Mouse (Mus musculus): Measurements from ENCODE around the gene Spred3.
"Not testable (repeated sequence)": the region's sequence is repeated elsewhere in the genome, so short reads cannot be mapped to it uniquely, and the experiment has no call there.

Spred3 gene

DNA sequence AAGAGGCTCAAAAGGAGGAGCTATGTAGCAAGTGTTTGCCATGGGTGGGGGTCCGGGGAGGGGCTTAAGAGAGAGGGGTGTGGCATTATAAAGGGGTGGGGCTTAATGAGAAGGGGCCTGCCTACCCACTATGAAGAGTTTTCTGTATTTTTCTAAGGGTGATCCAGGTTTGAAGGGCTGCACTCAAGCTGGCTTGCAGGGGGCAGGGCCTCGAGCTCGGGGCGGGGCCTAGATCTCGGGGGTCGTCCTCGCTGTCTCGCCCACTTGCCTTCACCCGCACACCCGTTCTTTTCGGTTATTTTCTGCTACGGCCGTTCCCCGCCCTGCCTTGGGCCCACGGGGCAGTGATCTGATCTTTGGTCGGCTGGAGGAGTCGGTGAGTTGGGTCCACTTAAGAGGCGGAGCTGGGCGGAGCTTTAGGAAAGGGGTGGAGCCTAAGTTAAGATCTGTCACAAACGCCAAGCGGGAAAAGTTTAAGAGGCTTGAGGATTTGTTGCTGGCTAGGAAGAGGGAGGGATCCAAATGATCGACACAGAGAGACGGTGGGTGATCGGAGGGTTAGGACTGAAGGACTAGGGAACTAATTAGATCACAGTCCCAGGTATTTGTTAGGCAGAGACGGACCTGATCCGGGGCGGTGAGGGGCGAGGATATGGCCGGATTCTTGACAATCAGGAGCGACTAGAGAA is at the start of gene Spred3, which contains the start of gene Ggn:
TSS of gene Spred3 (minus strand) at position 346 of the 689 bp plus-strand sequence.
TSS of gene Ggn (plus strand) at position 145 of the 689 bp plus-strand sequence.
- in situ Hi-C loops (cut with MboI, MseI) = no loop called here

DNA sequence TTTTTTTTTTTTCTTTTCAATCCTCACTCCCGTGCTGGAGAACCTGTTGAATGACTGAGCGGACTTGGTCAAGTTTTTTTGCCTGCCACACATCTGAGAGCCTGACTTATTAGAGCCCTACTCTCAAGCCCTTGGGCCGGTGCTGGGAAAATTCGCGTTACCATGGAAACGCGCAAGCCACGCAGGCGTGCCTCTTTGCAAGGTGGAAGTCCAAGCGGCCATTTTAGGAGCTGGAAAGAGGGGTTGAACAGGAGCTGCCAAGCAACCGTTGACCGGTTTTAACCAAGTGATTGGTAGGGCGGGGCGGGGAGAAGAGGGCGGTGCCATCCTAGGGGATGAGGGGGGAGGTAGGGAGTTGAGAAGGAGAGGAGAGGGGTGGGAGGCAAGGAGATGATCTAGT is 44.6 kb upstream of the Spred3 start:
- in situ Hi-C loops (cut with MboI, MseI) = no loop called here

DNA sequence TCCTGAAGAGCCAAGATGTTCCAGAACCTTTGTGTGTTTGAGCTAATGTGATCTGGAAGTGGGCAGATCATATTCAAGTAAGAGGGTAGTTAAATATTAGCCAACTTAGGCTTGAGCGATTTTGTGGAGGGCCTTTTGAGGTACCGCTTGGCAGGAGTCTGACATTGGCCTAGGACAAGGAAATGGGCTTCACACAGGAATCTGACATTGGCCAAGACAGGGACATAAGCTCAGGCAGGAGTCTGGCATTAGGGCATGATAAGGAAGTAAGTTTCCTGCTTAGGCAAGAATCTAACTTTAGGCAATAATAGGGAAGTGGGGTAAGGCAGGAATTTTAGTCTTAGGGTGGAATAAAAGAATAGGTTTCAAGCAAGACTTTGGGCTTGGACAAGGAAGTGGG is 44.0 kb upstream of the Spred3 start:
- in situ Hi-C loops (cut with MboI, MseI) = no loop called here

DNA sequence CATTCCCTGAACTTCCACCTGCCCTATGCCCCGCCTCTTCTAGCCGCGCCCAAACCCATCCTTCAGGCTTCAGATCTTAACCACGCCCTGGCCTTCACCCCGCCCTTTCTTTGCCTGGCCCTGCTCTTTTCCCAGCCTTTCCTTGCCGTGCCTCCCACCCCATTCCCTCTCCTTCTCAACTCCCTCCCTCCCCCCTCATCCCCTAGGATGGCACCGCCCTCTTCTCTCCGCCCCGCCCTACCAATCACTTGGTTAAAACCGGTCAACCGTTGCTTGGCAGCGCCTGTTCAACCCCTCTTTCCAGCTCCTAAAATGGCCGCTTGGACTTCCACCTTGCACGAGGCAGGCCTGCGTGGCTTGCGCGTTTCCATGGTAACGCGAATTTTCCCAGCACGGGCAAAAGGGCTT is 43.5 kb upstream of the Spred3 start, which contains the start of gene Catsperg1:
TSS of gene Catsperg1 (minus strand) at position 361 of the 408 bp plus-strand sequence.
- in situ Hi-C loops (cut with MboI, MseI) = no loop called here

DNA sequence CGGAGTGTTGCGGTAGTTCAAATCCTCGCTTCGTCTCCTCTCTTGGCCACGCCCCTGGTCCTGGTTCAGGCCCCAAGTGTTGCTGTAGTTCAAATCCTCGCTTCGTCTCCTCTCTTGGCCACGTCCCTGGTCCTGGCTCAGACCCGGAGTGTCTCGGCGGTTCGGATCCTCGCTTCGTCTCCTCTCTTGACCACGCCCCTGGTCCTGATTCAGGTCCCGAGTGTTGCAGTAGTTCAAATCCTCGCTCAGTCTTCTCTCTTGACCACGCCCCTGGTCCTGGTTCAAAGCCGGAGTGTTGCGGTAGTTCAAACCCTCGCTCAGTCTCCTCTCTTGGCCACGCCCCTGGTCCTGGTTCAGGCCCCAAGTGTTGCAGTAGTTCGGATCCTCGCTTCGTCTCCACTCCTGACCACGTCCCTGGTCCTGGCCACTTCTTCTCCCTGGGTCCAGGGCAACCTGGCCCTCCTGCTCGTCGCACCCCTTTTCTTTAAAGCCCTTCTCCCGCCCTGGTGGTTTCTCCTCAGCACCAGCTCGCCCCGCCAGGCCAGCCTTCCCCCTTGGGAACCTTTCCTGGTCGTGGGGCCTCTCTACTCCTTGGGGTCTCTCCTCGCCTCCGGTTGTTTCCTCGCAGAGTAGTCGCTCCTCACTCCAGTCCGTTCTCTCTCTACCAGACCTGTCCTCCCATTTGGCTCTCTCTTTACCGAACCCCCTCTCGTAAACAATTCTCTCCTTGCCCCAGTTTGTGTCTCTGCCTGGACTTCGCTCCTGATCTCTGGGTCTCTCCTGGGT is 42.8 kb upstream of the Spred3 start:
- in situ Hi-C loops (cut with MboI, MseI) = not testable (repeated sequence)

DNA sequence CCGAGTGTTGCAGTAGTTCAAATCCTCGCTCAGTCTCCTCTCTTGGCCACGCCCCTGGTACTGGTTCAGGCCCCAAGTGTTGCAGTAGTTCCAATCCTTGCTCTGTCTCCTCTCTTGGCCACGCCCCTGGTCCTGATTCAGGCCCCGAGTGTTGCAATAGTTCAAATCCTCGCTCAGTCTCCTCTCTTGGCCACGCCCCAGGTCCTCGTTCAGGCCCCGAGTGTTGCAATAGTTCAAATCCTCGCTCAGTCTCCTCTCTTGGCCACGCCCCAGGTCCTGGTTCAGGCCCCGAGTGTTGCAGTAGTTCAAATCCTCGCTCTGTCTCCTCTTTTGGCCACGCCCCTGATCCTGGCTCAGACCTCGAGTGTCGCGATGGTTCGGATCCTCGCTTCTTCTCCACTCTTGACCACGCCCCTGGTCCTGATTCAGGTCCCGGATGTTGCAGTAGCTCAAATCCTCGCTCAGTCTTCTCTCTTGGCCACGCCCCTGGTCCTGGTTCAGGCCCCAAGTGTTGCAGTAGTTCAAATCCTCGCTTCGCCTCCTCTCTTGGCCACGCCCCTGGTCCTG is 42.1 kb upstream of the Spred3 start:
- in situ Hi-C loops (cut with MboI, MseI) = no loop called here

DNA sequence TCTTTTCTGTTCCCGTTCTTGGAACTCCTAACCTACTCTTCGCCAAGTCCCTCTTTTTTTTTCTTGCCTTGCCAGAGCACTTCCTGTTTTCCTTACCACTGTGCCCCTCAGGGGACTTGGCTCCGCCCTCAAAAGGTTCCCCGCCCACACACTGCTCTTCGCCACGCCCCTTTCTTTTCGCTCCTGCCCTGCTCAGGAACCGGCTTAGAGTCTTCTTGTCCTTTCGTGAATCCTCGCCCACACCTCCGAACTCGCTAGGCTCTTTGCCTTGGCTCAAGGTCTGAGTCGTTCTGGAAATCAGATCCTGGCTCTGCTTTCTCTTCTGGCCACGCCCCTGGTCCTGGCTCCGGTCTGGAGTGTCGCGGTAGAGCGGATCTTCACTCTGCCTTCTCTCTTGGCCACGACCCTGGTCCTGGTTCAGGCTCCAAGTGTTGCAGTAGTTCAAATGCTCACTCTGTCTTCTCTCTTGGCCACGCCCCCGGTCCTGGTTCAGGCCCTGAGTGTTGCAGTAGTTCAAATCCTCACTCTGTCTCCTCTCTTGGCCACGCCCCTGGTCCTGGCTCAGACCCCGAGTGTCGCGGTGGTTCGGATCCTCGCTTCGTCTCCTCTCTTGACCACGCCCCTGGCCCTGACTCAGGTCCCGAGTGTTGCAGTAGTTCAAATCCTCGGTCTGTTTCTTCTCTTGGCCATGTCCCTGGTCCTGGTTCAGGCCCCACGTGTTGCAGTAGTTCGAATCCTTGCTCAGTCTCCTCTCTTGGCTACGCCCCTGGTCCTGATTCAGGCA is 41.4 kb upstream of the Spred3 start:
- in situ Hi-C loops (cut with MboI, MseI) = no loop called here

DNA sequence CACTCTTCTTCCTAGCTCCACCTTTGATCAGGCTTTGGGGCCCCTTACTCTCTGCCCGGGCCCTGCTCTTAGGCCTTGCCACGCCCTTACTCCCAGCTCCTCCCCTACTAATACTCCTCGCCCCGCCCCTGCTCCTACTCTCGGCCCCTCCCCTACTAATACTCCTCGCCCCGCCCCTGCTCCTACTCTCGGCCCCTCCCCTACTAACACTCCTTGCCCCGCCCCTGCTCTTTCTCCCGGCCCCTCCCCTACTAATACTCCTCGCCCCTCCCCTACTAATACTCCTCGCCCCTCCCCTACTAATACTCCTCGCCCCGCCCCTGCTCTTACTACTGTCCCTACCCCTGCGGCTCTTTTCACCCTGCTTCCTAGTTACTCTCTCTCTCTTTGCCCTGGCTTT is 40.8 kb upstream of the Spred3 start:
- in situ Hi-C loops (cut with MboI, MseI) = not testable (repeated sequence)

DNA sequence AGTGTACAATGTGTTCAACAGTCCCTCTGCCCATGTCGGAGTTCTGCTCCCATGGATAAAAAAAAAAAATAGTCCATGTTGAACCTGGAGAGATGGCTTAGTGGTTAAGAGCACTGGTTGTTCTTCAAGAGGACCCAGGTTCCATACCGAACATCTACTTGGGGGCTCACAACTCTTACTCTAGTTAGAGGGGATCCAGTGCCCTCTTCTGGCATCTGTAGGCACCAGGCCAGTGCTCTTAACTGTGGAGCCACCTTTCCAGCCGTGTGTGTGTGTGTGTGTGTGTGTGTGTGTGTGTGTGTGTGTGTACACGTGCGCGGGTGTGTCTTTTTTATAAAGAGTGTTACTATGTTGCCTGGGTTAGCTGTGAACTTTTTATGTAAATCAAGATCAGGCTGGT is 32.4 kb upstream of the Spred3 start:
- in situ Hi-C loops (cut with MboI, MseI) = no loop called here

DNA sequence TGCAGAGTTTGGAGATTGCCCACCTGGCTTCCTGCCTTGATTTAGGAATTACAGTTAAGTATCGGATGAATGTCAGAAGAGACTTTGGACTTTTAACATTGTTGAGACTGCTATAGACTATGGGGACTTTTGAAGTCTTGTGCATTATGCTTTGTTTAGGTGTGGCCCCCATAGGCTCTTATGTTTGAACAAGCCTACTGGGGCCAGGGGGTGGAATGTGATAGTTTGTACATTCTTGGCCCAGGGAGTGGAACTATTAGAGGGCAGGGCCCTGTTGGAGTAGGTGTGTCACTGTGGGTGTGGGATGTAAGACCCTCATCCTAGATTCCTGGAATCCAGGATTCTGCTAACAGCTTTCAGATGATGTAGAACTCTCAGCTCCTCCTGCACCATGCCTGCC is 24.0 kb upstream of the Spred3 start:
- in situ Hi-C loops (cut with MboI, MseI) = not testable (repeated sequence)

DNA sequence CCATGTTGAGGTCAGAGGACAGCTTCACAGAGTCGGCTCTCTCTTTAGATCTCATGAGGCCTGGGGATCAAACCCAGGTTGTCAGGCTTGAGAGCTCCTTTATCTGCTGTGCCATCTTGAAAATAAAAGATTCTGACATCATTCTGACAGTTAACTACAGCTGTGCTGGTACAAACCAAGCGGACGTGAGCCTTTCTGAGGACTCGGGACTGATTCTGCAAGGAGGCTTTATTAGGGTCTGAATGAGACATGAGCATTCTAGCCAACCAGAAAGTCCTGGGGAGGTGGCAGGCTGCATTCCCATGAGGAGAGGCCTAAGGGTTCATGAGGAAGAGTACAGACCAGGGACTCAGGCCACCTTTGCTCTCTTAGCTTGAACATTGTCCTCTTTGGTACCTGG is 11.1 kb upstream of the Spred3 start:
- in situ Hi-C loops (cut with MboI, MseI) = not testable (repeated sequence)

DNA sequence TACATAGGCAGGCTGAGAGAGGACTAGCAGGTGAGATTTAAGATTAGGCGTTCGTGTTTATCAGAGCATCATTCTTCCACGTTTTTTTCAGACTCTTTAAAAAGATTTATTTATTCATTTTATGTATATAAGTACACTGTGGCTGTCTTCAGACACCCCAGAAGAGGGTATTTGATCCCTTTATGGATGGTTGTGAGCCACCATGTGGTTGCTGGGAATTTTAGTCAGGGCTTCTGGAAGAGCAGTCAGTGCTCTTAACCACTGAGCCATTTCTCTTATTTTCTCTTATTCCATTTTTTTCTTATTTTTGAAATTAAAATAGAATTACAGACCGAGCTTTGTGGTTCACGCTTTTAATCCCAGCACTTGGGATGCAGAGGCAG is 10.6 kb upstream of the Spred3 start:
- in situ Hi-C loops (cut with MboI, MseI) = no loop called here

DNA sequence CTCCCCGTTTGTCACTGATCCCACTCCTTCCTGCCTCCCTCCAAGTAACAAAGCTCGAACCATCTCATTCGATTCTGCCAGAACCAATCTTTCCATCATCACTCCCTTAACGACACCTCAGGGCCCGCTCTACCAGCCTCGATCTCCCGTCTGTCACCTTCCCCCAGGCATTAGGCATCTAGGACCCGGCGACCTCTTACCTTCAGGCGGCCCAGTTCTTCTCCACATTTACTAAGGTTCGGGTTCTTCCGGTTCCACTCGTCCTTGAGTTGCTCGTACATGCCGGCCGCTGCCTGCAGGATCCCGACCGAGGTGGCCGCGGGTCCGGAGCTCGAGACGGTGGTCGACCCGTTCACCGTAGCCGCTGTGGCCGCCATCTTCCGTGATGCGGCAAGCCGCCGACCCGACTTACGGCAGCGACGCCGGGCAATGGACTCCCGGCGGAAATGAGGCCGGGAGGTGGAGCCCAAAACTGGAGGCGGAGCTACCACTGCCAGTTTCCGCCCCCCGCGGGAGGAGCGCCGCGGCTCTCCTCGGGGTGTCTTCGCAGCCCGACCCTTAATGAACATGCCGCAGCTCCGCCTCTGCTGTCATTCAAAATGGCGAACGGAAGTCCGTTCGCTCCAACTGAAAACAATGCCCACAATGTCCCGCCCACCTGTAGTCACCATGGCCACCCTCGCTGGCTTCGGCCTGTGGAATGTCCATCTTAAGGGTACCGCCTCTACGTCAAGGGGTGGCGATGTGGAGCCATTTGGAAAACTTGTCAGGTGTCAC is 10.1 kb upstream of the Spred3 start, which contains the start of gene Psmd8:
TSS of gene Psmd8 (minus strand) at position 625 of the 777 bp plus-strand sequence.
- in situ Hi-C loops (cut with MboI, MseI) = no loop called here

DNA sequence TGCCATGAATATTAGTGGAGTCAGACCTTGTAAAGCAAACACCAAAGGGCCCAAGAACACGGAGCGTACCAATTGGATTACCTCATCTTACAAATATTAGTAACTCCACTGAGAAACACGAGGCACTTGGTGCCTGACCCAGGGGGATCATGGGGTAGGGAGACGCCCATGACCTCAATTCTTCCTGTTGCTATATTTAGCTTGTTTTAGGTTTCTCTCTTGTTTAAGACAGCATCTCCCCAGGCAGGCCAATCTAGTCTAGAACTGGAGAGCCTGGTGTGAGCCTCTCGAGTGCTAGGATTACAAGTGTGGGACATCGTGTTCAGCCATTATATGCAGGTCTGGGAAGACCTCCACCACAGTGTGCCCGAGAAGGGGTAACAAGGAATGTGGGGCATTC is 9.1 kb upstream of the Spred3 start:
- in situ Hi-C loops (cut with MboI, MseI) = no loop called here

DNA sequence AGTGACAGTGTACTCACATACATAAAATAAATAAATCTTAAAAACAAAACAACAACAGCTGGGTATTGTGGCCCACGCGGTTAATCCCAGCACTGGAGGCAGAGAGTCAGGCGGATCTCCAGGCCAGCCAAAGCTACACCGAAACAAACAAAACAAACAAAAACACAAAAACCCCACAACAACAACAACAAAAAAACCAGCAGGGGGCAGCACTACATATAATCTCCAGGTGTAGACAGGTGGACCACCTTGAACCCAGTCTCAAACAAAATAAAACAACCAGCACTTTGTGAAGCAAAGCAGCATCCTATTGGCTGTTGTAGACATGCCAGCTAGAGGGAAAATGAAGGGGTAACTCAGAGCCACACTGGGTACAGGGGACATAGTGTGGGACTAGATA is 7.9 kb upstream of the Spred3 start:
- in situ Hi-C loops (cut with MboI, MseI) = no loop called here

DNA sequence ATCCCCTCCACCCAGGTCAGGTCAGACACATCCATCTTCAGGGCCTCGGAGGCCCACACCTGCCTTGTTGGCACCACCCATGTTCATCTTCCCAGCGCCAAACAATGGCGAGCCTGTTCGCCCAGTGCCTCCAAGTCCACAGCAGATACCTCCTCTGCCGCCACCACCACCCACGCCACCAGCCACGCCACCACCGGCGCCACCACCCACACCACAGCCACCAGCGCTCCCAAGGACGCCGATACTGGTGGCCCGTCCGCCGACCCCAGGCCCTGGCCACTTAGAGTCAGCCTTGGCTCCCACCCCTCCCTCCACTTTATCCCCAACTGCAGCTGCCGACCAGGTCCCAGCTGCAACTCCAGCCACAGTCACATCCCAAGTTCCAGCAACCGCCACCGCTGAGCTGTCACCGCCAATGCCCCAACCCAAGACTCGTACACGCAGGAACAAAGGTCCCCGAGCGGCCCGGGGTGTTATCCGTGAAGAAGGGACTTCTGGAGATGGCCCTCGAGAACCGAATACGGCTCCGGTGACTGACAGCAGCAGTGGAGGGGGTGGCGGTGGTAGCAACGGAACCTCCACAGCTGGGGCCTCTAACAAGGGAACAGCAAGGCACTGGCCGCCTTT is 2.3 kb upstream of the Spred3 start:
- in situ Hi-C loops (cut with MboI, MseI) = no loop called here

DNA sequence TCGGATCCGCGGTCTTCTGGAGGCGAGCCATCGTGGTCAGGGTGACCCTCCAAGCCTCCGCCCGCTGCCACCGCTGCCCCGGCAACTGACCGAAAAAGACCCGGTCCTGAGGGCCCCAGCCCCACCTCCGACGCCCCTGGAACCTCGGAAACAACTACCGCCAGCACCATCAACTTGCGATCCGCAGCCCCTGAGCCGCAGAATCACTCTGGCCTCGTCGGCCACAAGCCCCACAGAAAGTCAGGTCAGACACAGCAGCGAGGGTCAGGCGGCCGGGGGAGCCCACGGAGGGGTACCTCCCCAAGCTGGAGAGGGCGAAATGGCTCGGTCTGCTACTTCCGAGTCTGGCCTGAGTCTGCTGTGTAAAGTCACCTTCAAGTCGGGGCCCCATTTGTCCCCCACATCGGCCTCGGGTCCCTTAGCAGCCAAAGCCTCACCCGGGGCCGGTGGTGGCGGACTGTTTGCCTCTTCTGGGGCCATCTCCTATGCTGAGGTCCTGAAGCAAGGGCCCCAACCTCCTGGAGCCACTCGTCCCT is 1.4 kb upstream of the Spred3 start:
- in situ Hi-C loops (cut with MboI, MseI) = no loop called here

DNA sequence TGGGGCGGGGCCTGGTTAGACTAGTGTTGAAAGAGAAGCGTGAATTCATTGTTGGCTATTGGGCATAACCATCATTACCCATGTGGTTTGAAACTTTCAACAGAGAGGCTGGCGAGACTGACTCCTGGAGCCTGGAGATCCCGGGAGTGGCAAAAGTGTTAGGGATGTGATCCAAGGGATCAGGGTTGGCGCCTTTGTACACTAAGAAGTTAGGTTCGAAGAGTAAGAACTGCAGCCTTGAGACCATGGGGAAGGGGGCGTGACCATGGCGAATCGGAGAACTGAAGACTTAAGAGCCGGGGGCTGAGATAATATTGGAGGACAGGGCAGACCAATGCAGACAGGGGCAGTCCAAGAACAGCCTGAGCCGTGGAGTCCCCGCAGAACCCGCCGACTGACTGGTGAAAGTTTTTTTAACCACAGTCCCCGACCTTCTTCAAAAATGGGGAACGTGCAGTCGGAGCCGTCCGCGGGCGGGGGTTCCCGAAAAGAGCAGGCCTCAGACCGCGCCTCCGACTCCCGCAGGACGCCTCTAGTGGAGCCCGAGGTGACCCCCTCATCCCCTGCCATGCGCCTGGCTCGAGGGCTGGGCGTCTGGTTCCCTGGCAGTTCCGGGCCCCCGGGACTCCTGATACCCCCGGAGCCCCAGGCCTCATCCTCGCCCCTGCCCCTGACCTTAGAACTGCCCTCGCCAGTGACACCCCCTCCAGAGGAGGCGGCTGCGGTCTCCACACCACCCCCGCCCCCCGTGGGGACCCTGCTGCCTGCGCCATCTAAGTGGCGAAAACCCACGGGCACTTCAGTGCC is 747 bp upstream of the Spred3 start:
- in situ Hi-C loops (cut with MboI, MseI) = no loop called here

All from T-helper 17 cell (primary cell).